25 mouse cellular contexts compared by ENCODE assay signal in the genomic region with DNA sequence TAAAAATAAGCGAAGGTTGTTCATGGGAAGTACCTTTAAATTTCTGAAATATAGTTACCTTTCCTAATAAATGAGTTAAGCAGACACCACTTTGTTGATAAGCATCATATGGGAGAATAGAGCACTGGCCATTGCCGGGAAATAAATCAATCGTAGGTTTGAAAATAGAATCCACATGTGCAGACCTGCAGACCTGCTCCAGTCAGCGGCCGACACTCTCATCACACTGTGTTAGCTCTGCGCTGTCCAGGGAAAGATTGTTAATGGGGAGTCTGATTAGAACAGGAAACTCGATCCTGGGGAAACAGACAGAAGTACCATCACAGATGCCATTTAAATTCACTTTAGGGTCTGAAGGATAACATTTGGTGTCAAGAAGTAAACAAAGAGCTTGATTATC. TPM values are rescaled to one million over a fixed set of nuclear protein-coding genes. Genes with fewer than 3 reads are reported as not detected.
A peak's percentile ranks its signal among the peaks of the same experiment; 100 is the strongest.
DNase-seq lines count a peak whose midpoint lies in the region; ATAC-seq and TF ChIP-seq lines count a peak whose summit lies in the region.
"Had no signal": no experiment of that assay in that cellular context is flagged by ENCODE, and none has a peak within 500 bp of the region (broad histone marks: within the 10 kb centered on the region; RNA-seq: fewer than 3 reads in every experiment).

No protein-coding gene starts in this region.

- TF ChIP-seq CTCF in heart, adult 2 months (IDR thresholded peaks at IDR 0.05): no peak

- no peaks in the 10 kb centered on the region for H3K36me3 ChIP-seq in embryonic facial prominence, embryonic 11.5 days (replicated peaks; ENCODE audit: control insufficient read depth, insufficient read depth, low read depth, low read length)
- no peaks in the 10 kb centered on the region for H3K36me3 ChIP-seq in limb, embryonic 11.5 days (ENCODE audit: control insufficient read depth, insufficient read depth, low read length)
- H3K36me3 ChIP-seq in heart, adult 2 months (ENCODE audit: control insufficient read depth, insufficient read depth, low read length): no peaks in the 10 kb centered on the region
- no peaks in the 10 kb centered on the region for H3K36me3 ChIP-seq in heart, embryonic 12.5 days
- H3K36me3 ChIP-seq: forebrain, embryonic 10.5 days; heart, embryonic 10.5 days; hindbrain, embryonic 12.5 days; hindbrain, embryonic 15.5 days had no signal

- H3K4me1 ChIP-seq in embryonic facial prominence, embryonic 11.5 days (ENCODE audit: control insufficient read depth, insufficient read depth, low read length): no peaks in the 10 kb centered on the region
- H3K4me1 ChIP-seq in limb, embryonic 11.5 days (ENCODE audit: control insufficient read depth, insufficient read depth, low read length): no peaks in the 10 kb centered on the region
- H3K4me1 ChIP-seq in heart, adult 2 months (ENCODE audit: control insufficient read depth, insufficient read depth, low read length): no peaks in the 10 kb centered on the region
- H3K4me1 ChIP-seq in heart, embryonic 12.5 days (replicated peaks): no peaks in the 10 kb centered on the region
- H3K4me1 ChIP-seq: forebrain, embryonic 10.5 days; forebrain, embryonic 13.5 days; heart, embryonic 10.5 days; hindbrain, embryonic 12.5 days; hindbrain, embryonic 15.5 days had no signal

- H3K9me3 ChIP-seq in embryonic facial prominence, embryonic 11.5 days (replicated peaks; ENCODE audit: control insufficient read depth, low read length): no peaks in the 10 kb centered on the region
- no peaks in the 10 kb centered on the region for H3K9me3 ChIP-seq in limb, embryonic 11.5 days (ENCODE audit: control insufficient read depth, low read length)
- H3K9me3 ChIP-seq in heart, embryonic 12.5 days (replicated peaks): no peaks in the 10 kb centered on the region
- H3K9me3 ChIP-seq: forebrain, embryonic 10.5 days; forebrain, embryonic 13.5 days; heart, embryonic 10.5 days; hindbrain, embryonic 12.5 days; hindbrain, embryonic 15.5 days had no signal

- no peaks in the 10 kb centered on the region for H3K79me2 ChIP-seq in heart, adult 2 months (replicated peaks; ENCODE audit: control insufficient read depth, insufficient read depth, low read length)

- no peaks in the 10 kb centered on the region for H3K27me3 ChIP-seq in embryonic facial prominence, embryonic 11.5 days (ENCODE audit: control insufficient read depth, insufficient read depth, low read length)
- H3K27me3 ChIP-seq in limb, embryonic 11.5 days (ENCODE audit: control insufficient read depth, insufficient read depth, low read length): no peaks in the 10 kb centered on the region
- H3K27me3 ChIP-seq in heart, adult 2 months (ENCODE audit: control insufficient read depth, insufficient read depth, low read length): no peaks in the 10 kb centered on the region
- no peaks in the 10 kb centered on the region for H3K27me3 ChIP-seq in heart, embryonic 12.5 days (replicated peaks)
- H3K27me3 ChIP-seq: forebrain, embryonic 13.5 days; hindbrain, embryonic 12.5 days; hindbrain, embryonic 15.5 days had no signal

- H3K4me3 ChIP-seq in embryonic facial prominence, embryonic 11.5 days (ENCODE audit: low read depth, low read length): no peak overlapping the region
- H3K4me3 ChIP-seq in limb, embryonic 11.5 days (ENCODE audit: low read depth, low read length): no peak overlapping the region
- no peak overlapping the region for H3K4me3 ChIP-seq in heart, adult 2 months
- H3K4me3 ChIP-seq in heart, embryonic 12.5 days: no peak overlapping the region
- H3K4me3 ChIP-seq: forebrain, embryonic 10.5 days; forebrain, embryonic 13.5 days; gastrocnemius, adult 2 months; heart, embryonic 10.5 days; hindbrain, embryonic 12.5 days; hindbrain, embryonic 15.5 days had no signal

- TF ChIP-seq EP300 in heart, adult 2 months (IDR thresholded peaks at IDR 0.05; ENCODE audit: insufficient read depth, low read depth, low read length): no peak

- no peak overlapping the region for H3K4me2 ChIP-seq in embryonic facial prominence, embryonic 11.5 days (ENCODE audit: low read depth, low read length)
- H3K4me2 ChIP-seq in limb, embryonic 11.5 days (ENCODE audit: low read depth, severe bottlenecking): no peak overlapping the region
- H3K4me2 ChIP-seq in heart, embryonic 12.5 days: no peak overlapping the region
- H3K4me2 ChIP-seq: forebrain, embryonic 13.5 days; hindbrain, embryonic 12.5 days; hindbrain, embryonic 15.5 days had no signal

- 27% methylated on average over 7 of the region's 7 CpGs for WGBS in embryonic facial prominence, embryonic 11.5 days
- WGBS in limb, embryonic 11.5 days: 6% methylated on average over 7 of the region's 7 CpGs
- 59% methylated on average over 7 of the region's 7 CpGs for WGBS in heart, adult 2 months
- WGBS in heart, embryonic 12.5 days: 44% methylated on average over 7 of the region's 7 CpGs

- intact Hi-C loops in heart, adult 2 months (cut with DNase I): no loop called here

- ATAC-seq in embryonic facial prominence, embryonic 11.5 days (replicated peaks; ENCODE audit: insufficient number of reproducible peaks, low FRiP score, low TSS enrichment, low read depth): no peak
- peak; percentile 60; the same call in 1 of the 2 replicates for ATAC-seq in limb, embryonic 11.5 days (ENCODE audit: insufficient number of reproducible peaks, low FRiP score, low TSS enrichment, low read depth)
- ATAC-seq in heart, embryonic 12.5 days (ENCODE audit: insufficient number of reproducible peaks, low FRiP score): no peak
- ATAC-seq: CD4-positive, CD25-positive, alpha-beta regulatory T cell, adult 4 months; forebrain, embryonic 13.5 days; forebrain, embryonic 16.5 days had no signal

- DNase-seq in embryo, embryonic 10.5 days (ENCODE audit: low spot score): peak; percentile 69
- peak; percentile 26 for DNase-seq in embryo, embryonic 11.5 days (ENCODE audit: low read depth, low spot score)
- DNase-seq in embryonic facial prominence, embryonic 11.5 days (ENCODE audit: low spot score): peak; percentile 48
- DNase-seq in limb, embryonic 11.5 days (ENCODE audit: low spot score): peak; percentile 48
- DNase-seq in urinary bladder, postnatal 4 days (ENCODE audit: low spot score in 2 of 2): no peak
- DNase-seq in heart, adult 2 months: no peak
- no peak for DNase-seq in thymus, postnatal 10 days (ENCODE audit: low spot score in 2 of 2)
- DNase-seq: adrenal gland, adult 2 months; adrenal gland, postnatal 14 days; cerebellum, adult 11-12 months; cerebellum, adult 8-10 months; cerebellum, postnatal 10 days; cerebellum, postnatal 36 days; gastrocnemius, adult 2 months; gastrocnemius, postnatal 14 days; heart, adult 18-20 months had no signal

- no peak overlapping the region for H3K27ac ChIP-seq in embryonic facial prominence, embryonic 11.5 days (replicated peaks; ENCODE audit: low read depth, low read length)
- H3K27ac ChIP-seq in limb, embryonic 11.5 days (replicated peaks; ENCODE audit: low read depth, low read length): no peak overlapping the region
- no peak overlapping the region for H3K27ac ChIP-seq in heart, adult 2 months
- H3K27ac ChIP-seq in heart, embryonic 12.5 days (ENCODE audit: poor library complexity, severe bottlenecking): no peak overlapping the region
- H3K27ac ChIP-seq: forebrain, embryonic 10.5 days; forebrain, embryonic 13.5 days; gastrocnemius, adult 2 months; heart, embryonic 10.5 days; hindbrain, embryonic 12.5 days; hindbrain, embryonic 15.5 days had no signal

- TF ChIP-seq POLR2A in heart, adult 2 months (IDR thresholded peaks at IDR 0.05; ENCODE audit: insufficient read depth, low read depth, low read length): no peak

- no peak overlapping the region for H3K9ac ChIP-seq in embryonic facial prominence, embryonic 11.5 days (replicated peaks; ENCODE audit: low read length)
- no peak overlapping the region for H3K9ac ChIP-seq in limb, embryonic 11.5 days (ENCODE audit: low read length)
- H3K9ac ChIP-seq in heart, adult 2 months (ENCODE audit: low read depth, low read length): no peak overlapping the region
- H3K9ac ChIP-seq in heart, embryonic 12.5 days: no peak overlapping the region
- H3K9ac ChIP-seq: forebrain, embryonic 13.5 days; hindbrain, embryonic 12.5 days; hindbrain, embryonic 15.5 days had no signal

RNA-seq across cellular contexts. Expression of a gene that starts 53.4 kb away (rescaled TPM):
- polyA plus RNA-seq in embryonic facial prominence, embryonic 11.5 days (2014; fragmentation: Nextera tagmentation; extraction: Ambion mirVana): 4.7 and 6.7 TPM in 2 replicates
- polyA plus RNA-seq in limb, embryonic 11.5 days (2014; fragmentation: Nextera tagmentation; extraction: Ambion mirVana): 8.3 and 9.3 TPM in 2 replicates
- under 1 TPM; 0.52 to 0.66 TPM for total RNA-seq in heart, adult 2 months (2021)
- 0.35 and 0.43 TPM in 2 replicates for polyA plus RNA-seq in heart, adult 2 months (2012; rRNA removed)
- polyA plus RNA-seq in heart, embryonic 12.5 days (2016; fragmentation: Nextera tagmentation; extraction: Ambion mirVana): 1.9 and 3.0 TPM in 2 replicates
- total RNA-seq: MEL had no signal

Comparison
In these comparisons a context has a peak if more than half of its experiments do, and no peak if none do; other contexts are left out.
1. DNase-seq: peak in embryo, embryonic 10.5 days (single experiment), embryo, embryonic 11.5 days (single experiment), embryonic facial prominence, embryonic 11.5 days (single experiment) and limb, embryonic 11.5 days (single experiment); none in urinary bladder, postnatal 4 days (0 of 2), heart, adult 2 months (0 of 2) and thymus, postnatal 10 days (0 of 2).